Mouse (Mus musculus) G1E (cell line): ENCODE results near the gene Zfp787. TPM values are rescaled to one million over a fixed set of nuclear protein-coding genes. Genes with fewer than 3 reads are reported as not detected.

Experiments
- ATAC-seq: 2 replicates; pipeline ENCODE4 v1.8.0; 2016; ENCODE audit warnings: mild to moderate bottlenecking; ENCODE audit not compliant: insufficient number of reproducible peaks, poor library complexity, low FRiP score, severe bottlenecking; ENCODE audit errors: extremely low read depth
- DNase-seq: peaks from one replicate; pipeline ENCODE4 v3.0.0; 2012; ENCODE audit warnings: low spot score
- H3K27me3 ChIP-seq: 2 replicates; pipeline ENCODE4 v1.6.1; 2012; ENCODE audit warnings: mild to moderate bottlenecking, low read length, inconsistent platforms; ENCODE audit not compliant: insufficient read depth
- H3K36me3 ChIP-seq: replicated peaks from 2 replicates; pipeline ENCODE3; 2012; ENCODE audit warnings: mild to moderate bottlenecking, inconsistent platforms
- H3K4me1 ChIP-seq: 2 replicates; pipeline ENCODE4 v1.6.1; 2012; ENCODE audit warnings: low read depth, low read length, inconsistent platforms, mixed read lengths; ENCODE audit not compliant: insufficient read depth
- H3K4me3 ChIP-seq: 2 replicates; pipeline ENCODE4 v1.5.1; 2012; ENCODE audit warnings: low read depth, mild to moderate bottlenecking, inconsistent platforms, low read length, moderate library complexity, mixed read lengths
- H3K9me3 ChIP-seq: replicated peaks from 2 replicates; pipeline ENCODE4 v1.6.1; 2012; ENCODE audit warnings: inconsistent platforms
- CTCF ChIP-seq: IDR thresholded peaks from 2 replicates; pipeline ENCODE4 v1.5.1; 2012; ENCODE audit warnings: low read depth, low read length, inconsistent platforms, mixed read lengths
- GATA1 ChIP-seq: IDR thresholded peaks from 2 replicates; pipeline ENCODE4 v1.6.1; 2012; ENCODE audit warnings: borderline replicate concordance, low read length, inconsistent platforms, mixed read lengths
- GATA2 ChIP-seq: IDR thresholded peaks from 2 replicates; pipeline ENCODE4 v1.6.1; 2012; ENCODE audit warnings: low read depth, low read length, inconsistent platforms, borderline replicate concordance
- POLR2AphosphoS5 ChIP-seq: IDR thresholded peaks from 2 replicates; pipeline ENCODE4 v1.6.1; 2012; ENCODE audit warnings: low read depth, low read length, inconsistent platforms; ENCODE audit not compliant: insufficient replicate concordance
- TAL1 ChIP-seq: conservative IDR thresholded peaks from 2 replicates; pipeline ENCODE4 v1.6.1; 2012; ENCODE audit warnings: low read depth, low read length, inconsistent platforms, mixed read lengths
- polyA plus RNA-seq: library from polyadenylated mRNA; stranded (reverse); fragments of >175 nt; gene quantifications from 2 replicates; pipeline ENCODE4 v1.2.3, GENCODE M21; 2012
- total RNA-seq, 2 experiments: library from RNA; stranded (forward) in 1 of 2; stranded (reverse) in 1 of 2; fragments of 200-1000 nt in 1 of 2; fragments of >200 nt in 1 of 2; fragmentation: Nextera tagmentation in 1 of 2; gene quantifications; 2 replicates each; pipeline ENCODE4 v1.2.3; 2014 to 2017

Gene Zfp787
- total and polyA plus RNA-seq, 3 experiments, result 33.1 to 49.8 (median 36.9) TPM

DNA sequence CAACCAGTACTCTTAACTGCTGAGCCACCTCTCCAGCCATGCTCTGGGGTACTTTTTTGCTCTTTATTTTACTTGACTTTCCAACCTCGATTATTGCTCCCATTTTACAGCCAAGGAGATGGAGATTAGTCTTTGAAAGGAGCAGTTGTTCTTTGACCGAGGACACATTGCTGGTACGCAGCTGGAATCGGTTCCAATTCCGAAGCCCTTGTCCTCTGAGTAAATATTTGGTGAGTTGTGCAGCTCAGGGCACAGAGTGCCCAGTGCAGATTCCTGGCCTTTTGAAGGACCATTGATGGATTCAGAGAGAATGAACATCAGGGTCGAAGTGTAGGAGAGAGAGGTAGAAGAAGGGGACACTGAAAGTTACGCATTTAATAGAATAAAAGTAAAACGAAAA is 18.1 kb upstream of the Zfp787 start:
- H3K4me3 ChIP-seq, result no peak overlapping the region
- H3K27me3 ChIP-seq, result no peaks in the 10 kb centered on the region
- peaks cover 35% of the 10 kb centered on the region for H3K4me1 ChIP-seq
- H3K9me3 ChIP-seq, result no peaks in the 10 kb centered on the region
- DNase-seq, result no peak
- no peak for ATAC-seq
- peaks cover 39% of the 10 kb centered on the region for H3K36me3 ChIP-seq
- no peak for TF ChIP-seq TAL1
- no peak for TF ChIP-seq GATA2
- TF ChIP-seq GATA1, result no peak
- no peak for TF ChIP-seq CTCF
- TF ChIP-seq POLR2AphosphoS5, result no peak

DNA sequence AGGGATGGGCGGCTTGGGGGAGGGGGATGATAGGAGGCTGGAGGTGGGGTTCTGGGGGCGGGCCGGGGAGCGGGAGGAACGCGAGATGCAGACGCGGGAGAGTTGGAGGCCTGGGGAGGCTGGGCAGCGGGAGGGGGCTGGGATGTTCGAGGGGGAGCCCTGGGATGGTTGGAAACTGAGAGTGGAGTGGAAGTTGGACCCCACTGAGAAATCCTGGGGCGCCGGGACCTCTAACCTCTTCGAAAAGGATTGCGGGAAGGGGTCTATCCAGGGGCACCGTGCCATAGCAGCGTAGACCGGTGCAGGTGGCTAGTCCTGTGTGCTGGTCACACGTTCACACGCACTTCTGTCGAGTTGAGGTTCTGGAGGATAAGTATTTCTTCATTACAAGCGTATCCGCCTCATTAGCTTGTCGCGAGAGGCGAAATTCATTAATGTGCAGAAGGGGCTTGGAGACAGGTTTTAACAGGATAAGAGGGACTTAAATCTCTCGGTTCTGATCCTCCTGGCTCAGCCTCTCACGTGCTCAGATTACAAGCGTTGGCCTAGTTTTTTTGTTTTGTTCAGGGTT is 17.0 kb upstream of the Zfp787 start:
- Histone ChIP-seq H3K36me3 (peaks cover 29% of the 10 kb centered on the region), H3K4me1 (peaks cover 35% of the 10 kb centered on the region), H3K27me3 (no peaks in the 10 kb centered on the region), H3K4me3 (peak overlapping the region; percentile 80), H3K9me3 (no peaks in the 10 kb centered on the region)
- DNase-seq (peak; percentile 15), ATAC-seq (no peak)
- no peak for TF ChIP-seq POLR2AphosphoS5

DNA sequence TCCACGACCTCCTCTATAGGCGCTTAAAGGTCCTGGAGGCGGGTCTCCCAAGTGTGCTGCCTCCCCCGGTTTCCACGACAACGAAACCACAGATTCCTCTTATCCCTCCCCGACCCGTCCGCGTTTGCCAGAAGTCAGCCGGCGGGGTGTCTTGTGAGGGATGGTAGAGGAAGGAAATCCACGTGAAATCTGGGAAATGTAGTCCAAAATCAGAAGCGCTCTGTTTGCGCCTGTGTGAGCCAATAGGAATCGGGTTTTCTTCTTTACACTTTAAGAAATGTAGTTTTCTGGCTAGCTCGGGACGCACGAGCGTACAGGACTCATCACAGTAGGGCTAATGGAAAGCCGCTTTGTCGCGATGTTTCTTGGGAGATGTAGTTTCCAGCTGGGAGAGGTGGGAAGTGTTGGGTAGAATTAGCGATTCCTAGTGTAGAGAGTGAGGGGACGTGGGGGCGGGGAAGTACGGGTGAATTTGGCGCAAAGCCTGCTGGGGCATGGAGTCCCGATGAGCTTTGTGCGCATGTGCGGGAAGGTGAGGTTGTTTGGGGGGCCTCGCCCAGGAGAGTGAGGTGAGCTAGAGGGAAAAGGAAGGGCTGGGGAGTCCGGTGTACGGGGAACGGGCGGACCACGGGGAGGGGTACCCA is 16.3 kb upstream of the Zfp787 start, which contains the start of gene Zfp444:
Gene Zfp444, plus strand, starts transcription at position 221 of the 644 bp plus-strand sequence.
- Histone ChIP-seq H3K27me3 (no peaks in the 10 kb centered on the region), H3K4me3 (peak within 1 kb of the TSS; percentile 80), H3K9me3 (no peaks in the 10 kb centered on the region), H3K36me3 (peaks cover 26% of the 10 kb centered on the region), H3K4me1 (peaks cover 35% of the 10 kb centered on the region)
- no peak for TF ChIP-seq GATA1
- TF ChIP-seq POLR2AphosphoS5, result no peak
- TF ChIP-seq CTCF, result no peak
- TF ChIP-seq TAL1, result no peak
- TF ChIP-seq GATA2, result no peak
- ATAC-seq (peak; percentile 84), DNase-seq (peak; percentile 81)

DNA sequence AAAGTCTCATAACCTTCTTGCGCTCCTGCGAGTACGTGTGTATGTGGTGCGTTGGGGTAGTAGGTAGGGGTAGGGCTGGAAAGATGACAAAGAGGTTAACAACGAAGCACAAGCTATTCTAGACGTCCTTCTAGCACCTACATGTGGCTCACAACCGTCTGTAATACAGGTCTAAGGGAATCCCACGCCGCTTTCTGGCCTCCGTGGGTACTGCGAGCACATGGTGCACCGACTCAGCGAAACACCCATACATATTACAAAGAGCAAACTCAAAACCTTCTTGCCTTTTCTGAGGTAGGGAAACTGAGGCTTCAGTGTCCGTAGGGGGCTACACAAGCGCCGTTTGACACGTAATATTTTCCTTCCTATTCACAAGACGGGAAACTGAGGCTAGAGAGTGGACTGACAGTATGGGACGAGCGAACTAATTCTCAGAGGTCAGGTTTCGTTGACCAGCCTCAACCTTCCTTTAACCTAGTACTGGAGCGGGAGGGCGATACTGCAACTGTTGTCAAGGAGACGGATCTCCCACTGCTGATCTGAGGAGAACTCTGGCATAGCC is 15.7 kb upstream of the Zfp787 start:
- no peaks in the 10 kb centered on the region for H3K27me3 ChIP-seq
- H3K9me3 ChIP-seq, result no peaks in the 10 kb centered on the region
- peaks cover 35% of the 10 kb centered on the region for H3K4me1 ChIP-seq
- TF ChIP-seq GATA2, result no peak
- TF ChIP-seq GATA1, result no peak
- peak; percentile 41 for DNase-seq
- peaks cover 21% of the 10 kb centered on the region for H3K36me3 ChIP-seq
- H3K4me3 ChIP-seq, result peak overlapping the region; percentile 80
- peak; percentile 35; the same call in 1 of the 2 replicates for ATAC-seq

DNA sequence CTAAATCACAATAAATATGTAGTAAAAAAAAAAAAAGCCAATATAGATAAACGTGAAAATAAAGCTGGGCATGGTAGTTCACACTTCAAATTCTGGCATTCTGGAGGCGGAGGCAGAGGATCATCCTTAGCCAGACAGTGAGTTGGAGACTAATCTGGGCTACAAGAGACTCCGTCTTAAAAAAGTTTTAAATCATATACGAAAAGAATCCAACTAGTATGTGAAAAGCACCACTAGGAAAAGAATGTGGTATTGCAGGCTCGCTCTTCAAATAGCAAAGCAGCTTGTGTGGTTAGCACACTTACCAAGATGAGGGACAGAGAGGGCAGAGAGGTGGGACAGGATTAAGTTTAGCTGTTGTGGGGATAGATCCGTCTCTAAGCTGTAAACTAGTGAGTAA is 15.1 kb upstream of the Zfp787 start:
- Histone ChIP-seq H3K36me3 (peaks cover 19% of the 10 kb centered on the region), H3K27me3 (no peaks in the 10 kb centered on the region), H3K4me3 (peak overlapping the region; percentile 80; the same call in 1 of the 2 replicates), H3K4me1 (peaks cover 35% of the 10 kb centered on the region), H3K9me3 (no peaks in the 10 kb centered on the region)
- ATAC-seq, result no peak
- TF ChIP-seq GATA1 (no peak), CTCF (no peak), POLR2AphosphoS5 (no peak), TAL1 (no peak), GATA2 (no peak)
- DNase-seq, result no peak

DNA sequence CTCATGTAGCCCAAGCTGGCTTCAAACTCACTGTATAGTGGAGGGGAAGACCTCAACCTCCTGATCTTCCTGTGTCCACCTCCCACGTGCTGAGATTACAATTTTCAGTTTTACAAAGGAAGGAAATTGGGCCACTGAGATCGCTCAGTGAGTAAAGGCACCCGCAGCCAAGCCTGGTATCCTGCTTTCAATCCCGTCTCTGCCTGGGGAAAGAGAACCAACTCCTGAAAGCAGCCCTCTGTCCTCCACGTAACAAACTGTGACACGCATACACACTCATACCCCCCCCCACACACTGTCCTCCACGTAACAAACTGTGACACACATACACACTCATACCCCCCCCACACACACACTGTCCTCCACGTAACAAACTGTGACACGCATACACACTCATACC is 14.6 kb upstream of the Zfp787 start:
- Histone ChIP-seq H3K4me1 (peaks cover 35% of the 10 kb centered on the region), H3K27me3 (no peaks in the 10 kb centered on the region), H3K9me3 (no peaks in the 10 kb centered on the region), H3K36me3 (peaks cover 14% of the 10 kb centered on the region), H3K4me3 (no peak overlapping the region)
- ATAC-seq (no peak), DNase-seq (no peak)
- TF ChIP-seq GATA2 (no peak), POLR2AphosphoS5 (no peak), TAL1 (no peak), CTCF (no peak), GATA1 (no peak)

DNA sequence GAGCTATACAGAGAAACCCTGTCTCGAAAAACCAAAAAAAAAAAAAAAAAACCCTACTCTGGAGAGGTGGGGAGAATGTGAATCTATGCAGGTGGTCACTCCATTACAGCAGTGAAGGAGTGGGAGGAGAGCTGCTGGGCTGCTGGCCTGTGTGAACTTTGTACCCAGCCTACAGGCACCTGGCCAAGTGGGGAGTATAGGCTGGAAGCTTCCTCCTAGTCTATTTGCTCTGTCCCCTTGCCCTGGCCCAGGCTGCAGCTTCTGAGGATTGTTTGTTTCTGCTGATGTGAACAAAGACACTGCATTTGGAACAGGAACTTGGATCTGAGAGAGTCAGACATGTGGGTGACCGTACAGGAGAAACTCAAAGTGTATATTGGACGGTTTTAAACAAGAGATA is 13.6 kb upstream of the Zfp787 start:
- Histone ChIP-seq H3K4me3 (no peak overlapping the region), H3K9me3 (no peaks in the 10 kb centered on the region), H3K27me3 (no peaks in the 10 kb centered on the region), H3K36me3 (peaks cover 5% of the 10 kb centered on the region), H3K4me1 (peaks cover 33% of the 10 kb centered on the region)
- TF ChIP-seq GATA2 (no peak), GATA1 (no peak), TAL1 (no peak), CTCF (no peak), POLR2AphosphoS5 (no peak)
- no peak for DNase-seq
- ATAC-seq, result no peak
